Mouse (Mus musculus) central nervous system, embryonic 18 days (tissue): ENCODE measurements around the gene Zscan4-ps2. TPM values are rescaled to one million over a fixed set of nuclear protein-coding genes. Genes with fewer than 3 reads are reported as not detected.

Experiments used
- polyA plus RNA-seq: library from polyadenylated mRNA; depleted of rRNA; stranded (reverse); fragments of >200 nt; gene quantifications from 2 replicates; pipeline ENCODE4 v1.2.3, GENCODE M21; 2012; rRNA removed

The Zscan4-ps2 gene
- not detected in 2 replicates for polyA plus RNA-seq

GRCm38 (mm10) chr7:11514010-11514409 is at the start of gene Zscan4-ps2:
Gene Zscan4-ps2, plus strand, starts transcription at chr7:11514310.

Other genes starting within 250 kb of the Zscan4-ps2 start
- not detected in 2 replicates for gene Zscan4e, start 203.6 kb upstream of the Zscan4-ps2 start, polyA plus RNA-seq
- gene Zscan4f, start 116.4 kb upstream of the Zscan4-ps2 start, polyA plus RNA-seq: not detected in 2 replicates
- gene Zscan4-ps3, start 95.0 kb downstream of the Zscan4-ps2 start, polyA plus RNA-seq: not detected in 2 replicates
- not detected in 2 replicates for gene Vmn1r72, start 165.8 kb downstream of the Zscan4-ps2 start, polyA plus RNA-seq
- gene Vmn1r73, start 216.0 kb downstream of the Zscan4-ps2 start, polyA plus RNA-seq: not detected in 2 replicates